In the genomic region with DNA sequence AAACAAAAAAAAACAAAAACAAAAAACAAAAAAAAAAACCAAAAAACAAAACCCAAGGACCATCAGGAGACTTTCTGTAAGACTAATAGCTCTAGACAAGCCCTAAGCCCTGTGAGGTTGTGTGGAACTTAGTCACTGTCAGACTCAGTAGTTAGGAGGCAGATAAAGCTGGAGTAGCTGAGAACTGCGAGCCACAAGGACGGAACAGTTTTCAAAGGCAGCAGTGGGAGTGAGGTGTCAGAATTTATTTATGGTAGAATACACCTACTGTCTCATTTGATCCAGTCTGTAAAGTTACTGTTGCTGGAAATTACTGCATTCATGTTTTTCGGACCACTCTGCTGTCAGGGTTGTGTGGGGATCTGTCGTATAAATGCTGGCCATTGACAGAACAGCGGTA, we compare ENCODE assay signal across 25 mouse cellular contexts.
"Had no signal": no experiment of that assay in that cellular context is flagged by ENCODE, and none has a peak within 500 bp of the region (broad histone marks: within the 10 kb centered on the region; RNA-seq: fewer than 3 reads in every experiment).

No protein-coding gene starts in this region.

- H3K27me3 ChIP-seq: heart, embryonic 13.5 days; heart, embryonic 15.5 days; hindbrain, embryonic 13.5 days; hindbrain, embryonic 15.5 days; kidney, embryonic 15.5 days; limb, embryonic 13.5 days; limb, embryonic 15.5 days; liver, embryonic 12.5 days had no signal

- H3K9ac ChIP-seq: heart, embryonic 13.5 days; heart, embryonic 15.5 days; hindbrain, embryonic 13.5 days; hindbrain, embryonic 15.5 days; kidney, embryonic 15.5 days; limb, embryonic 13.5 days; limb, embryonic 15.5 days; liver, embryonic 12.5 days had no signal

- H3K27ac ChIP-seq: heart, embryonic 10.5 days; heart, embryonic 13.5 days; heart, embryonic 15.5 days; hindbrain, embryonic 13.5 days; hindbrain, embryonic 15.5 days; hindbrain, postnatal 0 days; kidney, embryonic 15.5 days; kidney, postnatal 0 days; limb, embryonic 13.5 days; limb, embryonic 15.5 days; liver, embryonic 12.5 days had no signal

- H3K4me3 ChIP-seq: heart, embryonic 10.5 days; heart, embryonic 13.5 days; heart, embryonic 15.5 days; hindbrain, embryonic 13.5 days; hindbrain, embryonic 15.5 days; kidney, embryonic 15.5 days; limb, embryonic 13.5 days; limb, embryonic 15.5 days; liver, embryonic 12.5 days had no signal

- ATAC-seq: hindbrain, postnatal 0 days; intestine, embryonic 16.5 days; liver, embryonic 12.5 days had no signal

- H3K36me3 ChIP-seq: heart, embryonic 10.5 days; heart, embryonic 13.5 days; heart, embryonic 15.5 days; hindbrain, embryonic 13.5 days; hindbrain, embryonic 15.5 days; kidney, embryonic 15.5 days; limb, embryonic 13.5 days; limb, embryonic 15.5 days; liver, embryonic 12.5 days had no signal

- H3K4me2 ChIP-seq: heart, embryonic 13.5 days; heart, embryonic 15.5 days; hindbrain, embryonic 13.5 days; hindbrain, embryonic 15.5 days; kidney, embryonic 15.5 days; limb, embryonic 13.5 days; limb, embryonic 15.5 days; liver, embryonic 12.5 days had no signal

- H3K4me1 ChIP-seq: heart, embryonic 10.5 days; heart, embryonic 13.5 days; heart, embryonic 15.5 days; hindbrain, embryonic 13.5 days; kidney, embryonic 15.5 days; limb, embryonic 13.5 days; limb, embryonic 15.5 days; liver, embryonic 12.5 days had no signal

- H3K9me3 ChIP-seq: heart, embryonic 10.5 days; heart, embryonic 13.5 days; heart, embryonic 15.5 days; hindbrain, embryonic 13.5 days; hindbrain, embryonic 15.5 days; kidney, embryonic 15.5 days; limb, embryonic 13.5 days; limb, embryonic 15.5 days; liver, embryonic 12.5 days had no signal

- DNase-seq: gastrocnemius, postnatal 14 days; gastrocnemius, postnatal 36 days; heart, adult 18-20 months; heart, postnatal 14 days; heart, postnatal 36 days; kidney, adult 11 months; kidney, adult 2 months; kidney, adult 9 months; kidney, postnatal 14 days; kidney, postnatal 36 days; layer of hippocampus, adult 9-11 months; layer of hippocampus, postnatal 36 days; left cerebral cortex, postnatal 4 days had no signal
